Mouse (Mus musculus): Measurements from ENCODE around the gene 4932438A13Rik. TPM values are rescaled to one million over a fixed set of nuclear protein-coding genes. Genes with fewer than 3 reads are reported as not detected.

4932438A13Rik gene
- polyA plus RNA-seq, 1 experiment = 10.7 TPM

GRCm38 (mm10) chr3:36835525-36836203, 27.2 kb upstream of the 4932438A13Rik start:
- Histone ChIP-seq H3K4me3 (replicated peaks; ENCODE audit: extremely low read depth, low read depth, low read length) (no peak overlapping the region), H3K4me1 (ENCODE audit: control insufficient read depth, insufficient read depth, low read length) (no peaks in the 10 kb centered on the region)
- WGBS = 41% methylated on average over 18 of the region's 18 CpGs
- no peak for DNase-seq
- no peak for TF ChIP-seq POLR2A (IDR thresholded peaks at IDR 0.05; ENCODE audit: borderline replicate concordance, extremely low read depth, low read depth, low read length)

- 71% methylated on average over 7 of the region's 7 CpGs for WGBS
- H3K4me3 ChIP-seq (replicated peaks; ENCODE audit: extremely low read depth, low read depth, low read length) = no peak overlapping the region
- TF ChIP-seq CTCF (IDR thresholded peaks at IDR 0.05; ENCODE audit: insufficient read depth, low read length) = no peak
- no peak for TF ChIP-seq POLR2A (IDR thresholded peaks at IDR 0.05; ENCODE audit: borderline replicate concordance, extremely low read depth, low read depth, low read length)
- no peaks in the 10 kb centered on the region for H3K4me1 ChIP-seq (ENCODE audit: control insufficient read depth, insufficient read depth, low read length)
- DNase-seq = no peak
These were observed 26.1 kb upstream of the 4932438A13Rik start for GRCm38 (mm10) chr3:36836833-36837232.

- no peak overlapping the region for H3K4me3 ChIP-seq (replicated peaks; ENCODE audit: extremely low read depth, low read depth, low read length)
- TF ChIP-seq POLR2A (IDR thresholded peaks at IDR 0.05; ENCODE audit: borderline replicate concordance, extremely low read depth, low read depth, low read length) (no peak), CTCF (IDR thresholded peaks at IDR 0.05; ENCODE audit: insufficient read depth, low read length) (peak; percentile 77)
- 16% methylated on average over 11 of the region's 12 CpGs for WGBS
- DNase-seq = peak; percentile 37
- H3K4me1 ChIP-seq (ENCODE audit: control insufficient read depth, insufficient read depth, low read length) = no peaks in the 10 kb centered on the region
These were observed 22.0 kb upstream of the 4932438A13Rik start for GRCm38 (mm10) chr3:36840650-36841555.

GRCm38 (mm10) chr3:36853733-36854440, 9.0 kb upstream of the 4932438A13Rik start:
- TF ChIP-seq CTCF (IDR thresholded peaks at IDR 0.05; ENCODE audit: insufficient read depth, low read length) = no peak
- no peak for TF ChIP-seq POLR2A (IDR thresholded peaks at IDR 0.05; ENCODE audit: borderline replicate concordance, extremely low read depth, low read depth, low read length)
- 22% methylated on average over 10 of the region's 10 CpGs for WGBS
- no peaks in the 10 kb centered on the region; the same call in 1 of the 2 replicates for H3K4me1 ChIP-seq (ENCODE audit: control insufficient read depth, insufficient read depth, low read length)
- no peak overlapping the region for H3K4me3 ChIP-seq (replicated peaks; ENCODE audit: extremely low read depth, low read depth, low read length)
- no peak for DNase-seq

GRCm38 (mm10) chr3:36861411-36862410, 1.2 kb upstream of the 4932438A13Rik start:
- H3K4me1 ChIP-seq (ENCODE audit: control insufficient read depth, insufficient read depth, low read length) = peaks cover 8% of the 10 kb centered on the region
- H3K4me3 ChIP-seq (replicated peaks; ENCODE audit: extremely low read depth, low read depth, low read length) = peak overlapping the region; percentile 31
- no peak for DNase-seq
- TF ChIP-seq CTCF (IDR thresholded peaks at IDR 0.05; ENCODE audit: insufficient read depth, low read length) (no peak), POLR2A (IDR thresholded peaks at IDR 0.05; ENCODE audit: borderline replicate concordance, extremely low read depth, low read depth, low read length) (no peak)
- 63% methylated on average over 3 of the region's 3 CpGs for WGBS

- H3K4me1 ChIP-seq (ENCODE audit: control insufficient read depth, insufficient read depth, low read length) = peaks cover 8% of the 10 kb centered on the region
- no peak for TF ChIP-seq POLR2A (IDR thresholded peaks at IDR 0.05; ENCODE audit: borderline replicate concordance, extremely low read depth, low read depth, low read length)
- no peak for TF ChIP-seq CTCF (IDR thresholded peaks at IDR 0.05; ENCODE audit: insufficient read depth, low read length)
- H3K4me3 ChIP-seq (replicated peaks; ENCODE audit: extremely low read depth, low read depth, low read length) = peak overlapping the region; percentile 95
- DNase-seq = no peak
- WGBS = 2% methylated on average over 20 of the region's 23 CpGs
These were observed 523 bp downstream of the 4932438A13Rik start for GRCm38 (mm10) chr3:36863427-36863826.

GRCm38 (mm10) chr3:36863881-36864280, 977 bp downstream of the 4932438A13Rik start:
- WGBS = 42% methylated on average over 4 of the region's 4 CpGs
- Histone ChIP-seq H3K4me3 (replicated peaks; ENCODE audit: extremely low read depth, low read depth, low read length) (no peak overlapping the region), H3K4me1 (ENCODE audit: control insufficient read depth, insufficient read depth, low read length) (peaks cover 8% of the 10 kb centered on the region)
- no peak for DNase-seq
- TF ChIP-seq POLR2A (IDR thresholded peaks at IDR 0.05; ENCODE audit: borderline replicate concordance, extremely low read depth, low read depth, low read length) (no peak), CTCF (IDR thresholded peaks at IDR 0.05; ENCODE audit: insufficient read depth, low read length) (no peak)

GRCm38 (mm10) chr3:36864466-36864865, 1.6 kb downstream of the 4932438A13Rik start:
- DNase-seq = no peak
- H3K4me1 ChIP-seq (ENCODE audit: control insufficient read depth, insufficient read depth, low read length) = peaks cover 8% of the 10 kb centered on the region
- TF ChIP-seq CTCF (IDR thresholded peaks at IDR 0.05; ENCODE audit: insufficient read depth, low read length) = no peak
- no peak for TF ChIP-seq POLR2A (IDR thresholded peaks at IDR 0.05; ENCODE audit: borderline replicate concordance, extremely low read depth, low read depth, low read length)
- H3K4me3 ChIP-seq (replicated peaks; ENCODE audit: extremely low read depth, low read depth, low read length) = no peak overlapping the region
- 70% methylated on average over 4 of the region's 4 CpGs for WGBS
